Mouse (Mus musculus): ENCODE measurements around the gene Gtf3c6.

GRCm38 (mm10) chr10:40256716-40257115, 1.2 kb downstream of the Gtf3c6 start:
- TF ChIP-seq GATA1 (IDR thresholded peaks at IDR 0.05; ENCODE audit: borderline replicate concordance, low read length) (no peak), FLI1 (IDR thresholded peaks at IDR 0.05; ENCODE audit: low read length) (no peak)
